Mouse (Mus musculus) hindbrain, embryonic 11.5 days (tissue): ENCODE measurements around the gene Pde7b. TPM values are rescaled to one million over a fixed set of nuclear protein-coding genes. Genes with fewer than 3 reads are reported as not detected.

Experiments used
- ATAC-seq: fragments of 200-750 bp; cut with Nextera tagmentation; 2 replicates; pipeline ENCODE4 v1.8.0; 2017; ENCODE audit warnings: mild to moderate bottlenecking, moderate TSS enrichment, moderate library complexity; ENCODE audit not compliant: low FRiP score
- DNase-seq: peaks from one replicate; pipeline ENCODE4 v3.0.0-alpha.2; 2015; ENCODE audit warnings: low spot score
- H3K27ac ChIP-seq: fragments of 300-500 bp; sonication (generic); 2 replicates; pipeline ENCODE4 v1.5.1; 2014; ENCODE audit warnings: mild to moderate bottlenecking, low read depth, low read length
- H3K27me3 ChIP-seq: fragments of 300-500 bp; sonication (generic); 2 replicates; pipeline ENCODE4 v1.6.1; 2014; ENCODE audit warnings: mild to moderate bottlenecking, low read length, moderate library complexity, mixed read lengths; ENCODE audit not compliant: control insufficient read depth, insufficient read depth
- H3K36me3 ChIP-seq: fragments of 300-500 bp; sonication (generic); 2 replicates; pipeline ENCODE4 v1.6.1; 2014; ENCODE audit warnings: mild to moderate bottlenecking, low read length, moderate library complexity, mixed read lengths; ENCODE audit not compliant: control insufficient read depth, insufficient read depth
- H3K4me1 ChIP-seq: fragments of 300-500 bp; sonication (generic); replicated peaks from 2 replicates; pipeline ENCODE4 v1.6.1; 2014; ENCODE audit warnings: low read length, mixed read lengths; ENCODE audit not compliant: control insufficient read depth, insufficient read depth
- H3K4me2 ChIP-seq: fragments of 300-500 bp; sonication (generic); replicated peaks from 2 replicates; pipeline ENCODE4 v1.6.1; 2014; ENCODE audit warnings: mild to moderate bottlenecking, low read depth, low read length
- H3K4me3 ChIP-seq: fragments of 300-500 bp; sonication (generic); 2 replicates; pipeline ENCODE4 v1.5.1; 2014; ENCODE audit warnings: low read depth, low read length
- H3K9ac ChIP-seq: fragments of 300-500 bp; sonication (generic); 2 replicates; pipeline ENCODE4 v1.6.1; 2014; ENCODE audit warnings: low read depth, low read length
- H3K9me3 ChIP-seq: fragments of 300-500 bp; sonication (generic); 2 replicates; pipeline ENCODE4 v1.6.1; 2016; ENCODE audit warnings: low read length; ENCODE audit not compliant: control insufficient read depth
- WGBS: fragments of 180-500 bp; shearing (Covaris S2); extraction: QIAGEN DNeasy Blood & Tissue Kit; methylation state at CpG from one replicate; pipeline ENCODE4 v1.1.7; 2014; 5-methylcytosine and 5-hydroxymethylcytosine counted together
- polyA plus RNA-seq: library from polyadenylated mRNA; unstranded; fragments of >200 nt; fragmentation: Nextera tagmentation; extraction: Ambion mirVana; gene quantifications from 2 replicates; pipeline ENCODE4 v1.2.1, GENCODE M21; 2014

Gene Pde7b
- polyA plus RNA-seq, 1 experiment from 2014 or later, result 3.4 TPM

DNA sequence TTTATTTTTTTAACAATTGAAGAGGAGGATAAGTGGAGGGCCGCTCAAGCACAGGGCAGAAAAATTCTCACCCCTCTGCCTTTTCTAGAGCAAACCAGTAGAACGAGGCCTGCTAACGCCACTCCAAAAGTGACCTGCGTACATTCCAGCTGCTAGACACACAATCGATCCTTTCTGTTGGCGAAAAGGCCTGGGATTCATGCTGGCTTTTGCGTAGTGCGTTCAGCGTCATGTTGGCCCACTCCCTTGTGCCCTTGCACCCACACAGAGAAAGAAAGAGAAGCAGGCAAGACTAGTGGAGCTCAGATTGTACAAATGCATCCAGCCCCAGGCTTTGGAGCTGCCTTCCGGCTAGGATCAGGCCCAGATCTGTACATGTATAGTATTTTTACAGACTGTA lies 55.4 kb downstream of the Pde7b start:
- no peak overlapping the region for H3K9ac ChIP-seq
- no peak overlapping the region for H3K27ac ChIP-seq
- DNase-seq (no peak), ATAC-seq (no peak)
- H3K36me3 ChIP-seq, result no peaks in the 10 kb centered on the region
- no peaks in the 10 kb centered on the region for H3K27me3 ChIP-seq
- no peak overlapping the region for H3K4me2 ChIP-seq
- H3K4me1 ChIP-seq, result no peaks in the 10 kb centered on the region
- H3K9me3 ChIP-seq, result no peaks in the 10 kb centered on the region
- 68% methylated on average over 10 of the region's 10 CpGs for WGBS
- no peak overlapping the region for H3K4me3 ChIP-seq

DNA sequence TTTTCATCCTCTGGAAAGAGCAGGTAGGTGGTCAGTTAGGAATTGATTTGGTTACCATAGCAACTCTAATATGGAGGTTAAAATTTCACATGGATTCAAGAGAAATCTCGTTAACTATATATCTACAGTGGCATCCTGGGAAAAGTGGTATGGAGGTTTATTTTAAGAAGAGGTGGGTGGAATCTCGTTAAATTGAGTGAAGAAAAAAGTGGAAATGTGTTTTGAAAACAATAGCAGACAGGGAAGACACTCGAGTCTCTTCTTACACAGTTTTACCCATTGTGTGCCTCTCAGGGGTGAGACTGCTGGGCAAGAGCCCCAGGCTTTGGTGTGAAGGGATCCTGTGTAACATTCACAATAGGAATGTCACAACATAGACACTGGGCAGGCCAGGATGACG lies 56.3 kb downstream of the Pde7b start:
- H3K4me2 ChIP-seq, result no peak overlapping the region
- no peaks in the 10 kb centered on the region for H3K36me3 ChIP-seq
- no peaks in the 10 kb centered on the region for H3K4me1 ChIP-seq
- no peaks in the 10 kb centered on the region for H3K27me3 ChIP-seq
- H3K4me3 ChIP-seq, result no peak overlapping the region
- ATAC-seq, result no peak
- no peaks in the 10 kb centered on the region for H3K9me3 ChIP-seq
- no peak overlapping the region for H3K9ac ChIP-seq
- no peak for DNase-seq
- 36% methylated on average over 4 of the region's 4 CpGs for WGBS
- H3K27ac ChIP-seq, result no peak overlapping the region

DNA sequence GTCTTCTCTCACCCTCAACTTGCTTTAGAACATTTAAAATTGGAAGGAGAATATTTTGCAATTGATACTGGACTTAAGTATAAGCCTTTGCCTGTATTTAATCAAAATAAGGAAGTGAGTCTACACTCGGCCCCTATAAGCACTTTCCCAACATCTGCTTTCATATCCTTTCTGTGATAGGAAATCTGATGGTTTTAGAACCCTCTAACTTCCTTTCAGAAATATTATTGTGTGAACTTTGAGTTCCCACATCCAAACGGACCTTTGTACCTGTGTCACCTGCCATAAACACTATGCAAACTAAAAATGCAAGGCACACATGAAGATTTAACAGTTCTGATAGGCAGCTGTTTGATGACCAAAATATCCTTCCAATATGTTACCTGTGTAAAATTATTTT lies 58.2 kb downstream of the Pde7b start:
- Histone ChIP-seq H3K27ac (no peak overlapping the region), H3K36me3 (no peaks in the 10 kb centered on the region), H3K4me1 (no peaks in the 10 kb centered on the region), H3K9ac (no peak overlapping the region), H3K4me2 (no peak overlapping the region), H3K27me3 (no peaks in the 10 kb centered on the region), H3K4me3 (no peak overlapping the region), H3K9me3 (no peaks in the 10 kb centered on the region)
- WGBS, result 70% methylated on average over 2 of the region's 2 CpGs
- DNase-seq, result no peak
- no peak for ATAC-seq

DNA sequence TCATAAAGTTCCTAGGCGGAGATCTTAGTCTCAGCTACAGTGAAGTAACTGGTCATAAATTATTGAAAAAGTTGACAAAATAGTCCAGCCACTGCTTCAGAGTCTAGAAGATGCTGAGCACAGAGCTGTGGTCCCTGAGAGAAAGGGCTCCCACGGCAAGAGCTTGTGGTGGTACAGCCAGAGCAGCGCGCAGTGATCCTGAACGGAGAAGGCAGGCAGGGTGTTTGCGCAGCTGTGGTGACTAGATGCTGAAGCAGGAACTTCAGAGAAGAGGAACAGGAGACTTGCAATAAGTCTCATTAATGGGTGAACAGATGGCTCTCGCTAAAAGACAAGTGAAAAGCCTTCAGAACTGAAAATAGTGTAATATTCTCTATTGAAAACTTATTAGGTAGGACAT lies 61.9 kb downstream of the Pde7b start:
- H3K36me3 ChIP-seq, result no peaks in the 10 kb centered on the region
- H3K9ac ChIP-seq, result no peak overlapping the region
- H3K4me3 ChIP-seq, result no peak overlapping the region
- no peaks in the 10 kb centered on the region for H3K27me3 ChIP-seq
- H3K27ac ChIP-seq, result no peak overlapping the region
- H3K4me2 ChIP-seq, result no peak overlapping the region
- 83% methylated on average over 7 of the region's 7 CpGs for WGBS
- H3K4me1 ChIP-seq, result no peaks in the 10 kb centered on the region
- ATAC-seq, result no peak
- DNase-seq, result no peak
- no peaks in the 10 kb centered on the region for H3K9me3 ChIP-seq

DNA sequence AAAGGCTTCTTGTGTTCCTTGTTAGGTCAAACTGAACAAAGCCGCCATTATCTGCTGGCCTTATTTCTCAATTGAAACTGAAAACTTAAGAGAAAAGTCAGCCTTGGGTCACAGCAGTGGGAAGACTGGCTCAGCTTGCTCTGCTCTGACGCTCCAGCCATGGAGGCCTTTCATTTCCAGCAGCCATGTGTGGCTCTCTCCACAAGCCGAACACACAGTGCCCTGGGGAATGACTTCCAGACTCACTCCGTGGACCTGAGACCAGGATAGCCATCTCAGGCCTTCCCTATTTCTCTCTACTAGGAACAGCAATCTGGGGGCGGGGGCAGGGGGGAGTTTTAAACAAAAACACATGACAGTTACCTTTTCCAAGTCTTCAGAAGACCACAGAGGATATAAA lies 63.2 kb downstream of the Pde7b start:
- no peak overlapping the region for H3K4me3 ChIP-seq
- H3K4me2 ChIP-seq, result no peak overlapping the region
- DNase-seq (no peak), ATAC-seq (no peak)
- 70% methylated on average over 5 of the region's 5 CpGs for WGBS
- H3K27ac ChIP-seq, result no peak overlapping the region
- H3K9me3 ChIP-seq, result no peaks in the 10 kb centered on the region
- no peaks in the 10 kb centered on the region for H3K36me3 ChIP-seq
- H3K9ac ChIP-seq, result no peak overlapping the region
- H3K4me1 ChIP-seq, result no peaks in the 10 kb centered on the region
- H3K27me3 ChIP-seq, result no peaks in the 10 kb centered on the region

DNA sequence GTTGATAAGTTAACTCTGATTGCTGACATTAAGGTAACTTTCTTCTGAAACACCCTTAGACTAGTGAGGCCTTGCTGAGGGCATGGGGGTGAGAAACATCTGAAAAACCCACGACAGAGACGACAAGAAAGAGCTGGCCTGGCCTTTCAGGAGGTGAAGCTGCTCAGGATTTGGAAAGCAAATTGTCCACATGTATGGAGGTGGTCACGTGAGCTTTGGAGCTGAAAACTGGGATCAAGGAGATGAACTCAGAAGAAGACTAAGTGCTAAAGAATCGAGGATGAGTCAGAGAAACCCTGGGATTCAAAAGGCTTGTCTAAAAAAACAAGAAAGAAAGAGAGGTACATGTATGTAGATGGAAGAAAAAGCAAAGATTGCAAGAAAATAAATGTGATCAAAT lies 65.2 kb downstream of the Pde7b start:
- H3K4me2 ChIP-seq, result no peak overlapping the region
- no peak overlapping the region for H3K27ac ChIP-seq
- 70% methylated on average over 4 of the region's 4 CpGs for WGBS

DNA sequence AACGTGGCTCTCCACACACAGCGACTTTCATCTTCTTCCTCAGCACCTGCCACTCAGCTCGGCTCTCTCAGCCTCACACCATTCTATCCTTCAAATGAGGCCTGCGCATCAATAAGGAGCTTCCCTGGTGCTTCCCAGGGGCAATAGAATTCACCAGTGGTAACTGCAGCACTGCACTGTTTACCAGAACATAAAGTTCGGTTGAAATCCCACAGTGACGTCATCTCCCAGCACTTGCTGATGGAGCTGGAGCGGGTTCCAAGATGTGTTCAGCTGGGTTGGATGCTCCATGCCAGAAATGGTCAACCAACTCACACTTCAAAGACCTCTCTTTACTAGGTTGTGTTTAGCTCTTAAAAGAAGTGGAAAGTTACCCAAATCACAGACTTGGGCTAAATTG lies 65.6 kb downstream of the Pde7b start:
- Histone ChIP-seq H3K4me1 (no peaks in the 10 kb centered on the region), H3K9me3 (no peaks in the 10 kb centered on the region), H3K4me3 (no peak overlapping the region), H3K27ac (no peak overlapping the region), H3K36me3 (no peaks in the 10 kb centered on the region), H3K9ac (no peak overlapping the region), H3K27me3 (no peaks in the 10 kb centered on the region), H3K4me2 (no peak overlapping the region)
- 87% methylated on average over 7 of the region's 7 CpGs for WGBS
- DNase-seq (no peak), ATAC-seq (no peak)

More for the DNA sequence above, 65.2 kb downstream of the Pde7b start:
- Histone ChIP-seq H3K36me3 (no peaks in the 10 kb centered on the region), H3K9ac (no peak overlapping the region), H3K4me3 (no peak overlapping the region), H3K9me3 (no peaks in the 10 kb centered on the region), H3K27me3 (no peaks in the 10 kb centered on the region), H3K4me1 (no peaks in the 10 kb centered on the region)
- DNase-seq (no peak), ATAC-seq (no peak)

DNA sequence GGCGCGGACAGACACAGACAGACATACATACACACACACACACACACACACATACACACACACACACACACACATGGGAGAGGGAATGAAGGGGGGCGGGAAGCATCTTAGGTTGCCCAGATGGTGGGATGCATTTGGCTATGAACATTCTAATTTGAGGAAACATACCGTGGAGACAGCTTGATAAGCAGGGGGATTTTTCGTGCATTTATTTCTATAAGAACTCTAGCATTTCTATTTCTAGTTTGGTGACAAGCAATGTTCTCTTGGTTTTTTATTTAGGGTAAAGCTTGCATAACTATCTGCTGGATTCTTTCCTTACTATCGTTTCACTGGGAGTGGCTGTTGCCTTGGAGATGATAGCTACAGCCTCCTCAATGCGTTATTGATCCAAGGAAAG lies 66.2 kb downstream of the Pde7b start:
- DNase-seq (no peak), ATAC-seq (no peak)
- Histone ChIP-seq H3K4me1 (no peaks in the 10 kb centered on the region), H3K9ac (no peak overlapping the region), H3K36me3 (no peaks in the 10 kb centered on the region), H3K27ac (no peak overlapping the region), H3K27me3 (no peaks in the 10 kb centered on the region), H3K4me2 (no peak overlapping the region), H3K9me3 (no peaks in the 10 kb centered on the region), H3K4me3 (no peak overlapping the region)
- 88% methylated on average over 7 of the region's 7 CpGs for WGBS

DNA sequence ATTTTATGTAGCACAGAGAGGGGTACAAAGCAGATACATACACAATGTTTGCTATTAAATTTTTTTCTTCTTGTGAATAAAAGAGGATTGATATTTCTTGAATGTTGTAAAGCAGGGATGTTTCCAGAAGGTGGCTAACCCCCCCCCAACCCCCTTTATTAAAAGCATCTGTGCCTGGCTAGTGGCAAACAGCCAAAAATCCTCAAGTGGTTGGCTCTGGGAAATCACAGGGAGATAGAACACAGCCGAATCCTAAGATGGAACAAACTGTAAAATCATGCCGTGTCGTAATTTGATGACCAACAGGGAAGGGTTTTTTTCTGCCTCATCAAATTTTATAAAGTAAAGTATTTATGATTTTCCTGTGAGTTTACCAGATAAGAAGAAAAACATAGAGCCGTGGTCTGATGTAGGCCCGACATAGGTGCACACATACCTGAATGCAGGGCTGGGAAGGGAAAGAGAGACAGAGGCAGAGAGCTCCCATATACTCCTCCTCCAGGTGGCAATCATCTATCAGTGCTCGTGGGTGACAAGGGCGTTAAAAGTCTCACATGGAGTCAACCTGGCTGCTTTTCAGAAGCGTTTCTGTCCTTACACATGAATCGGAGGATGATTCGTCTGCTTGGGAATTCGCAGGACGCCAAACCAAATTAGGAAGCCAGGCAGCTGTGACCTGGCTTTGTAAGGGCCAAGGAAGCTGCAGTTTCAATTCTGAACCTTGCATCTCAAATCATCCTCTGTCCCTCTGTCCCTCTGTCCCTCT lies 67.4 kb downstream of the Pde7b start:
- no peak overlapping the region for H3K9ac ChIP-seq

More for the DNA sequence above, 67.4 kb downstream of the Pde7b start:
- H3K4me1 ChIP-seq, result no peaks in the 10 kb centered on the region
- H3K27ac ChIP-seq, result no peak overlapping the region
- no peak for ATAC-seq
- H3K36me3 ChIP-seq, result no peaks in the 10 kb centered on the region
- 82% methylated on average over 12 of the region's 12 CpGs for WGBS
- H3K4me3 ChIP-seq, result no peak overlapping the region
- no peak overlapping the region for H3K4me2 ChIP-seq
- no peaks in the 10 kb centered on the region for H3K9me3 ChIP-seq
- no peak for DNase-seq
- H3K27me3 ChIP-seq, result no peaks in the 10 kb centered on the region
